Mouse (Mus musculus): ENCODE results near the gene Cabp4. TPM values are rescaled to one million over a fixed set of nuclear protein-coding genes. Genes with fewer than 3 reads are reported as not detected.

The Cabp4 gene
- total RNA-seq, 2 experiments from 2014 or later, result not detected

- peak overlapping the region; percentile 82; the same call in 1 of the 2 replicates for H3K27ac ChIP-seq
- DNase-seq, result no peak
- no peak for TF ChIP-seq CTCF (IDR thresholded peaks at IDR 0.05)
- peak overlapping the region; percentile 79 for H3K4me3 ChIP-seq
- intact Hi-C loops (cut with DNase I), result no loop called here
Observed at GRCm38 (mm10) chr19:4100718-4101261, 43.0 kb downstream of the Cabp4 start.

- Histone ChIP-seq H3K4me3 (peak within 1 kb of the TSS; percentile 79), H3K27ac (peak within 1 kb of the TSS; percentile 82)
- intact Hi-C loops (cut with DNase I), result loop anchor here (2.0 to 5.0 kb wide), 3 partner anchors 21 to 129 kb away; no protein-coding TSS in a partner anchor
- TF ChIP-seq CTCF (IDR thresholded peaks at IDR 0.05), result no peak
- peak; percentile 89 for DNase-seq
Observed at GRCm38 (mm10) chr19:4099837-4100717, 43.8 kb downstream of the Cabp4 start, which contains the start of gene Pitpnm1. Gene Pitpnm1, plus strand, starts transcription at chr19:4099998.

GRCm38 (mm10) chr19:4099056-4099455 is 44.8 kb downstream of the Cabp4 start:
- intact Hi-C loops (cut with DNase I), result loop anchor here (2.0 to 5.0 kb wide), 3 partner anchors 22 to 130 kb away; no protein-coding TSS in a partner anchor
- TF ChIP-seq CTCF (IDR thresholded peaks at IDR 0.05), result no peak; the same call in none of the 2 replicates
- peak; percentile 95 for DNase-seq
- peak overlapping the region; percentile 82 for H3K27ac ChIP-seq
- H3K4me3 ChIP-seq, result peak overlapping the region; percentile 79

GRCm38 (mm10) chr19:4098426-4098825 is 45.4 kb downstream of the Cabp4 start:
- TF ChIP-seq CTCF (IDR thresholded peaks at IDR 0.05), result no peak
- peak overlapping the region; percentile 82 for H3K27ac ChIP-seq

GRCm38 (mm10) chr19:4097441-4097825 is 46.4 kb downstream of the Cabp4 start:
- intact Hi-C loops (cut with DNase I), result loop anchor here (5.0 kb wide), 1 partner anchor 80 kb away; no protein-coding TSS in a partner anchor
- Histone ChIP-seq H3K27ac (peak overlapping the region; percentile 95), H3K4me3 (peak overlapping the region; percentile 79)
- no peak for TF ChIP-seq CTCF (IDR thresholded peaks at IDR 0.05)
- no peak for DNase-seq

More at GRCm38 (mm10) chr19:4098426-4098825, 45.4 kb downstream of the Cabp4 start:
- peak overlapping the region; percentile 79 for H3K4me3 ChIP-seq
- no peak for DNase-seq
- intact Hi-C loops (cut with DNase I), result loop anchor here (2.0 to 5.0 kb wide), 3 partner anchors 22 to 130 kb away; no protein-coding TSS in a partner anchor

GRCm38 (mm10) chr19:4096642-4097440 is 47.0 kb downstream of the Cabp4 start, which contains the start of gene Cdk2ap2:
Gene Cdk2ap2, plus strand, starts transcription at chr19:4097182.
- TF ChIP-seq CTCF (IDR thresholded peaks at IDR 0.05), result no peak
- peak; percentile 100 for DNase-seq
- intact Hi-C loops (cut with DNase I), result loop anchor here (5.0 kb wide), 1 partner anchor 80 kb away; no protein-coding TSS in a partner anchor
- Histone ChIP-seq H3K4me3 (peak within 1 kb of the TSS; percentile 79), H3K27ac (peak within 1 kb of the TSS; percentile 95)

- intact Hi-C loops (cut with DNase I), result loop anchor here (5.0 kb wide), 1 partner anchor 79 kb away; no protein-coding TSS in a partner anchor
- Histone ChIP-seq H3K4me3 (no peak overlapping the region), H3K27ac (no peak overlapping the region)
- no peak for DNase-seq
- TF ChIP-seq CTCF (IDR thresholded peaks at IDR 0.05), result no peak
Observed at GRCm38 (mm10) chr19:4095802-4096201, 48.0 kb downstream of the Cabp4 start.

- H3K27ac ChIP-seq, result no peak overlapping the region
- no peak for TF ChIP-seq CTCF (IDR thresholded peaks at IDR 0.05)
- H3K4me3 ChIP-seq, result no peak overlapping the region
- intact Hi-C loops (cut with DNase I), result loop anchor here (5.0 kb wide), 1 partner anchor 78 kb away; no protein-coding TSS in a partner anchor
- DNase-seq, result no peak
Observed at GRCm38 (mm10) chr19:4094774-4095303, 49.0 kb downstream of the Cabp4 start.

GRCm38 (mm10) chr19:4094348-4094747 is 49.5 kb downstream of the Cabp4 start:
- DNase-seq, result no peak
- no peak for TF ChIP-seq CTCF (IDR thresholded peaks at IDR 0.05)
- intact Hi-C loops (cut with DNase I), result no loop called here
- no peak overlapping the region for H3K4me3 ChIP-seq
- no peak overlapping the region for H3K27ac ChIP-seq

GRCm38 (mm10) chr19:4093772-4094171 is 50.1 kb downstream of the Cabp4 start:
- no peak for TF ChIP-seq CTCF (IDR thresholded peaks at IDR 0.05)
- Histone ChIP-seq H3K4me3 (no peak overlapping the region), H3K27ac (no peak overlapping the region)
- DNase-seq, result no peak
- intact Hi-C loops (cut with DNase I), result no loop called here

- intact Hi-C loops (cut with DNase I), result no loop called here
- H3K27ac ChIP-seq, result no peak overlapping the region
- no peak for TF ChIP-seq CTCF (IDR thresholded peaks at IDR 0.05)
- DNase-seq, result no peak
- no peak overlapping the region for H3K4me3 ChIP-seq
Observed at GRCm38 (mm10) chr19:4092750-4093149, 51.1 kb downstream of the Cabp4 start.

- TF ChIP-seq CTCF (IDR thresholded peaks at IDR 0.05), result no peak
- Histone ChIP-seq H3K4me3 (no peak overlapping the region), H3K27ac (no peak overlapping the region)
- intact Hi-C loops (cut with DNase I), result no loop called here
- DNase-seq, result no peak
Observed at GRCm38 (mm10) chr19:4091383-4091782, 52.5 kb downstream of the Cabp4 start.

Data from gastrocnemius, adult 2 months (tissue).